Mouse (Mus musculus) stomach, embryonic 16.5 days (tissue): ENCODE results near the gene Selenok. TPM values are rescaled to one million over a fixed set of nuclear protein-coding genes. Genes with fewer than 3 reads are reported as not detected.

ENCODE experiments used
- ATAC-seq: fragments of 200-750 bp; cut with Nextera tagmentation; 2 replicates; pipeline ENCODE4 v1.8.0; 2017; ENCODE audit warnings: moderate number of reproducible peaks, moderate TSS enrichment; ENCODE audit not compliant: insufficient read depth, low FRiP score
- H3K27ac ChIP-seq: fragments of 300-500 bp; sonication (generic); 2 replicates; pipeline ENCODE4 v1.5.1; 2014; ENCODE audit warnings: low read length
- H3K27me3 ChIP-seq: fragments of 300-500 bp; sonication (generic); 2 replicates; pipeline ENCODE4 v1.6.1; 2014; ENCODE audit warnings: low read length, control low read depth, mixed read lengths; ENCODE audit not compliant: control insufficient read depth, insufficient read depth
- H3K36me3 ChIP-seq: fragments of 300-500 bp; sonication (generic); 2 replicates; pipeline ENCODE4 v1.6.1; 2014; ENCODE audit warnings: low read length; ENCODE audit not compliant: control insufficient read depth, insufficient read depth
- H3K4me1 ChIP-seq: fragments of 300-500 bp; sonication (generic); 2 replicates; pipeline ENCODE4 v1.6.1; 2014; ENCODE audit warnings: low read length, control low read depth, mixed read lengths; ENCODE audit not compliant: control insufficient read depth, insufficient read depth
- H3K4me2 ChIP-seq: fragments of 300-500 bp; sonication (generic); 2 replicates; pipeline ENCODE4 v1.6.1; 2014; ENCODE audit warnings: low read depth, low read length, mixed read lengths
- H3K4me3 ChIP-seq: fragments of 300-500 bp; sonication (generic); replicated peaks from 2 replicates; pipeline ENCODE4 v1.5.1; 2014; ENCODE audit warnings: mild to moderate bottlenecking, low read length
- H3K9ac ChIP-seq: fragments of 300-500 bp; sonication (generic); 2 replicates; pipeline ENCODE4 v1.6.1; 2014; ENCODE audit warnings: low read length
- H3K9me3 ChIP-seq: fragments of 300-500 bp; sonication (generic); replicated peaks from 2 replicates; pipeline ENCODE4 v1.6.1; 2016; ENCODE audit warnings: low read length, control low read depth; ENCODE audit not compliant: control insufficient read depth
- whole genome bisulfite sequencing: fragments of 180-500 bp; shearing (Covaris S2); extraction: QIAGEN DNeasy Blood & Tissue Kit; methylation state at CpG from one replicate; pipeline ENCODE4 v1.1.7; 2014; 5-methylcytosine and 5-hydroxymethylcytosine counted together
- polyA plus RNA-seq: library from polyadenylated mRNA; unstranded; fragments of >200 nt; fragmentation: Nextera tagmentation; extraction: Ambion mirVana; gene quantifications from 2 replicates; pipeline ENCODE4 v1.2.1, GENCODE M21; 2015

Selenok gene
- polyA plus RNA-seq, 1 experiment from 2014 or later, result 292 TPM

- Histone ChIP-seq H3K27me3 (no peaks in the 10 kb centered on the region; the same call in 1 of the 2 replicates), H3K36me3 (no peaks in the 10 kb centered on the region), H3K9me3 (no peaks in the 10 kb centered on the region), H3K4me3 (no peak overlapping the region), H3K4me1 (no peaks in the 10 kb centered on the region), H3K27ac (no peak overlapping the region), H3K4me2 (no peak overlapping the region), H3K9ac (no peak overlapping the region)
- no peak for ATAC-seq
Observed at GRCm38 (mm10) chr14:29957393-29957792, 10.7 kb upstream of the Selenok start.

GRCm38 (mm10) chr14:29967611-29968010 lies 497 bp upstream of the Selenok start:
- H3K27ac ChIP-seq, result peak overlapping the region; percentile 58; the same call in 1 of the 2 replicates
- H3K9ac ChIP-seq, result peak overlapping the region; percentile 66
- H3K4me1 ChIP-seq, result peaks cover 9% of the 10 kb centered on the region
- H3K9me3 ChIP-seq, result no peaks in the 10 kb centered on the region
- peak overlapping the region; percentile 92 for H3K4me3 ChIP-seq
- no peaks in the 10 kb centered on the region for H3K27me3 ChIP-seq
- H3K36me3 ChIP-seq, result 0 out of 2 replicates have a peak, but pooled peaks cover 4% of the 10 kb centered on the region
- H3K4me2 ChIP-seq, result peak overlapping the region; percentile 72
- no peak for ATAC-seq
- WGBS, result 59% methylated on average over 7 of the region's 7 CpGs

GRCm38 (mm10) chr14:29971446-29971845 lies 3.3 kb downstream of the Selenok start:
- Histone ChIP-seq H3K27ac (no peak overlapping the region), H3K27me3 (no peaks in the 10 kb centered on the region)
- ATAC-seq, result no peak

GRCm38 (mm10) chr14:29971993-29972392 lies 3.9 kb downstream of the Selenok start:
- no peak overlapping the region for H3K27ac ChIP-seq
- H3K4me3 ChIP-seq, result no peak overlapping the region
- whole genome bisulfite sequencing, result 73% methylated on average over 5 of the region's 5 CpGs
- H3K4me1 ChIP-seq, result peaks cover 9% of the 10 kb centered on the region
- no peak for ATAC-seq
- H3K4me2 ChIP-seq, result no peak overlapping the region
- no peaks in the 10 kb centered on the region for H3K9me3 ChIP-seq
- H3K27me3 ChIP-seq, result no peaks in the 10 kb centered on the region
- H3K9ac ChIP-seq, result no peak overlapping the region
- H3K36me3 ChIP-seq, result 0 out of 2 replicates have a peak, but pooled peaks cover 12% of the 10 kb centered on the region

More at GRCm38 (mm10) chr14:29971446-29971845, 3.3 kb downstream of the Selenok start:
- Histone ChIP-seq H3K4me1 (peaks cover 9% of the 10 kb centered on the region), H3K9ac (no peak overlapping the region), H3K4me3 (no peak overlapping the region), H3K4me2 (no peak overlapping the region), H3K36me3 (0 out of 2 replicates have a peak, but pooled peaks cover 12% of the 10 kb centered on the region), H3K9me3 (no peaks in the 10 kb centered on the region)
- 86% methylated on average over 7 of the region's 7 CpGs for WGBS

- Histone ChIP-seq H3K4me1 (peaks cover 9% of the 10 kb centered on the region; the same call in 1 of the 2 replicates), H3K9me3 (no peaks in the 10 kb centered on the region), H3K27me3 (no peaks in the 10 kb centered on the region), H3K36me3 (peaks cover 28% of the 10 kb centered on the region), H3K4me2 (no peak overlapping the region), H3K9ac (no peak overlapping the region), H3K4me3 (no peak overlapping the region), H3K27ac (no peak overlapping the region)
- ATAC-seq, result no peak
- 93% methylated on average over 6 of the region's 6 CpGs for WGBS
Observed at GRCm38 (mm10) chr14:29976927-29977326, 8.8 kb downstream of the Selenok start.

- peak within 1 kb of the TSS; percentile 92 for H3K9ac ChIP-seq
Observed at GRCm38 (mm10) chr14:29978254-29979204, 10.4 kb downstream of the Selenok start, which contains the start of gene Actr8. Gene Actr8, plus strand, starts transcription at chr14:29978337.

GRCm38 (mm10) chr14:29980447-29981205 lies 12.5 kb downstream of the Selenok start:
- no peaks in the 10 kb centered on the region for H3K27me3 ChIP-seq
- no peak for ATAC-seq
- 94% methylated on average over 10 of the region's 10 CpGs for WGBS
- H3K9me3 ChIP-seq, result no peaks in the 10 kb centered on the region
- H3K36me3 ChIP-seq, result peaks cover 51% of the 10 kb centered on the region
- H3K4me1 ChIP-seq, result peaks cover 9% of the 10 kb centered on the region; the same call in 1 of the 2 replicates
- no peak overlapping the region for H3K9ac ChIP-seq
- no peak overlapping the region for H3K4me2 ChIP-seq
- no peak overlapping the region for H3K27ac ChIP-seq
- H3K4me3 ChIP-seq, result no peak overlapping the region

More at GRCm38 (mm10) chr14:29978254-29979204, 10.4 kb downstream of the Selenok start, which contains the start of gene Actr8:
- Histone ChIP-seq H3K4me3 (peak within 1 kb of the TSS; percentile 82), H3K9me3 (no peaks in the 10 kb centered on the region), H3K36me3 (peaks cover 36% of the 10 kb centered on the region), H3K27ac (peak within 1 kb of the TSS; percentile 91), H3K27me3 (no peaks in the 10 kb centered on the region), H3K4me2 (peak within 1 kb of the TSS; percentile 94), H3K4me1 (peaks cover 9% of the 10 kb centered on the region; the same call in 1 of the 2 replicates)
- peak; percentile 98 for ATAC-seq
- under 1% methylated on average over 44 of the region's 44 CpGs for WGBS

- Histone ChIP-seq H3K4me3 (no peak overlapping the region), H3K4me1 (no peaks in the 10 kb centered on the region), H3K27me3 (no peaks in the 10 kb centered on the region), H3K27ac (no peak overlapping the region), H3K36me3 (peaks cover 64% of the 10 kb centered on the region), H3K9me3 (no peaks in the 10 kb centered on the region), H3K9ac (no peak overlapping the region), H3K4me2 (no peak overlapping the region)
- WGBS, result 94% methylated on average over 4 of the region's 4 CpGs
- no peak for ATAC-seq
Observed at GRCm38 (mm10) chr14:29986096-29986495, 18.0 kb downstream of the Selenok start.
